Mouse (Mus musculus) lung, adult 2 months (tissue): ENCODE measurements at regions not wholly inside any gene's neighbourhood (a gene's known extent, or its start where the extent isn't known, plus 50 kb on each side); places are given as distances from the start of the nearest gene placed in this dataset.

Experiments used
- CTCF ChIP-seq: fragments of 200-500 bp; IDR thresholded peaks from 2 replicates; pipeline ENCODE4 v1.5.1; 2011; ENCODE audit warnings: mild to moderate bottlenecking, low read length, control low read depth; ENCODE audit not compliant: insufficient read depth
- POLR2A ChIP-seq: fragments of 200-500 bp; IDR thresholded peaks from 2 replicates; pipeline ENCODE4 v1.6.1; 2011; ENCODE audit warnings: low read depth, mild to moderate bottlenecking, control low read depth, low read length, borderline replicate concordance; ENCODE audit errors: extremely low read depth

GRCm38 (mm10) chr8:34334851-34335250, 223.3 kb upstream of the Gm10131 start:
- TF ChIP-seq CTCF (no peak), POLR2A (no peak)
